Mouse (Mus musculus) intestine, postnatal 0 days (tissue): ENCODE results near the gene 0610037L13Rik. TPM values are rescaled to one million over a fixed set of nuclear protein-coding genes. Genes with fewer than 3 reads are reported as not detected.

ENCODE experiments used
- ATAC-seq: fragments of 200-750 bp; cut with Nextera tagmentation; 2 replicates; pipeline ENCODE4 v1.8.0; 2017; ENCODE audit warnings: mild to moderate bottlenecking, moderate TSS enrichment, moderate library complexity
- H3K27ac ChIP-seq: fragments of 300-500 bp; sonication (generic); 2 replicates; pipeline ENCODE4 v1.5.1; 2014; ENCODE audit warnings: mild to moderate bottlenecking, low read depth, low read length, moderate library complexity
- H3K27me3 ChIP-seq: fragments of 300-500 bp; sonication (generic); replicated peaks from 2 replicates; pipeline ENCODE4 v1.6.1; 2014; ENCODE audit warnings: low read length, mixed read lengths; ENCODE audit not compliant: control insufficient read depth, insufficient read depth
- H3K36me3 ChIP-seq: fragments of 300-500 bp; sonication (generic); 2 replicates; pipeline ENCODE4 v1.6.1; 2014; ENCODE audit warnings: mild to moderate bottlenecking, moderate library complexity; ENCODE audit not compliant: control insufficient read depth, insufficient read depth
- H3K4me1 ChIP-seq: fragments of 300-500 bp; sonication (generic); replicated peaks from 2 replicates; pipeline ENCODE4 v1.6.1; 2014; ENCODE audit warnings: antibody characterized with exemption, low read length, mixed read lengths; ENCODE audit not compliant: control insufficient read depth, insufficient read depth
- H3K4me2 ChIP-seq: fragments of 300-500 bp; sonication (generic); replicated peaks from 2 replicates; pipeline ENCODE4 v1.6.1; 2014; ENCODE audit warnings: low read depth, mild to moderate bottlenecking, moderate library complexity
- H3K4me3 ChIP-seq: fragments of 300-500 bp; sonication (generic); 2 replicates; pipeline ENCODE4 v1.5.1; 2014; ENCODE audit warnings: low read depth, low read length
- H3K9ac ChIP-seq: fragments of 300-500 bp; sonication (generic); 2 replicates; pipeline ENCODE4 v1.6.1; 2014; ENCODE audit warnings: mild to moderate bottlenecking, low read depth, low read length
- H3K9me3 ChIP-seq: fragments of 300-500 bp; sonication (generic); 2 replicates; pipeline ENCODE4 v1.6.1; 2016; ENCODE audit warnings: mixed run types; ENCODE audit not compliant: control insufficient read depth
- CTCF ChIP-seq: sonication (generic); IDR thresholded peaks from 2 replicates; pipeline ENCODE4 v1.5.1; 2016; ENCODE audit warnings: low read depth, mild to moderate bottlenecking, control low read depth, antibody characterized with exemption, moderate library complexity
- WGBS: fragments of 180-500 bp; shearing (Covaris S2); extraction: QIAGEN DNeasy Blood & Tissue Kit; methylation state at CpG from one replicate; pipeline ENCODE4 v1.1.7; 2014; 5-methylcytosine and 5-hydroxymethylcytosine counted together
- polyA plus RNA-seq: library from polyadenylated mRNA; unstranded; fragments of >200 nt; fragmentation: Nextera tagmentation; extraction: Ambion mirVana; gene quantifications from 2 replicates; pipeline ENCODE4 v1.2.1, GENCODE M21; 2015

0610037L13Rik gene
- polyA plus RNA-seq, 1 experiment from 2014 or later, result 76.2 TPM

GRCm38 (mm10) chr4:107850091-107850490 lies 39.5 kb upstream of the 0610037L13Rik start:
- Histone ChIP-seq H3K27ac (no peak overlapping the region), H3K27me3 (no peaks in the 10 kb centered on the region), H3K9ac (no peak overlapping the region), H3K4me2 (no peak overlapping the region), H3K4me1 (no peaks in the 10 kb centered on the region), H3K4me3 (no peak overlapping the region), H3K36me3 (no peaks in the 10 kb centered on the region; the same call in 1 of the 2 replicates), H3K9me3 (no peaks in the 10 kb centered on the region)
- no peak for ATAC-seq
- no peak for TF ChIP-seq CTCF
- WGBS, result 88% methylated on average over 8 of the region's 8 CpGs

DNA sequence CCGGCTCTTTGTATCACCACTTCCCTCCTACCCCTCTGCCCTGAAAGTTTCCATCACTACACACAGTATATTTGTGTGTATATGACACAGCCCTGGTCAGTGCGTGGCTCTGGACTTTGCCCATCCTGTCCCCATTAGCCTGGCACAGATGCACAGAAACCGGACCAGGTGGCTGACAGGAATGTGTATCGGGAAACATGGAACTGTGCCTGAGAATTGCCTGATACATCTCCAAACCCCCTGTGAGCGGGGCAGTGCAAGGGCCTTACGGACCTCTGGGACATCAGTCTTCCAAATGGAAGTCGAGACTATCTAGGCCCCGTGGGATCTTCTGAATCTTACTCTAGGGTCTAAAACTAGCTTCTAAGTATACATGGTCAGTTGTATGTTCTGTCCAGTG lies 36.3 kb upstream of the 0610037L13Rik start:
- Histone ChIP-seq H3K27ac (no peak overlapping the region), H3K4me2 (no peak overlapping the region), H3K9ac (no peak overlapping the region), H3K27me3 (no peaks in the 10 kb centered on the region), H3K4me1 (no peaks in the 10 kb centered on the region), H3K4me3 (no peak overlapping the region), H3K36me3 (no peaks in the 10 kb centered on the region; the same call in 1 of the 2 replicates), H3K9me3 (no peaks in the 10 kb centered on the region)
- TF ChIP-seq CTCF, result no peak
- no peak for ATAC-seq
- WGBS, result 89% methylated on average over 8 of the region's 8 CpGs

GRCm38 (mm10) chr4:107853836-107854235 lies 35.8 kb upstream of the 0610037L13Rik start:
- Histone ChIP-seq H3K27me3 (no peaks in the 10 kb centered on the region), H3K4me3 (no peak overlapping the region), H3K9ac (no peak overlapping the region), H3K9me3 (no peaks in the 10 kb centered on the region), H3K4me1 (no peaks in the 10 kb centered on the region), H3K27ac (no peak overlapping the region), H3K36me3 (no peaks in the 10 kb centered on the region; the same call in 1 of the 2 replicates), H3K4me2 (no peak overlapping the region)
- 90% methylated on average over 7 of the region's 7 CpGs for WGBS
- no peak for ATAC-seq
- TF ChIP-seq CTCF, result no peak

GRCm38 (mm10) chr4:107856958-107857686 lies 32.5 kb upstream of the 0610037L13Rik start:
- Histone ChIP-seq H3K9ac (no peak overlapping the region), H3K9me3 (no peaks in the 10 kb centered on the region), H3K4me1 (no peaks in the 10 kb centered on the region), H3K27ac (no peak overlapping the region), H3K27me3 (no peaks in the 10 kb centered on the region), H3K4me2 (no peak overlapping the region), H3K4me3 (no peak overlapping the region), H3K36me3 (no peaks in the 10 kb centered on the region)
- WGBS, result 76% methylated on average over 11 of the region's 11 CpGs
- ATAC-seq, result no peak
- TF ChIP-seq CTCF, result no peak

DNA sequence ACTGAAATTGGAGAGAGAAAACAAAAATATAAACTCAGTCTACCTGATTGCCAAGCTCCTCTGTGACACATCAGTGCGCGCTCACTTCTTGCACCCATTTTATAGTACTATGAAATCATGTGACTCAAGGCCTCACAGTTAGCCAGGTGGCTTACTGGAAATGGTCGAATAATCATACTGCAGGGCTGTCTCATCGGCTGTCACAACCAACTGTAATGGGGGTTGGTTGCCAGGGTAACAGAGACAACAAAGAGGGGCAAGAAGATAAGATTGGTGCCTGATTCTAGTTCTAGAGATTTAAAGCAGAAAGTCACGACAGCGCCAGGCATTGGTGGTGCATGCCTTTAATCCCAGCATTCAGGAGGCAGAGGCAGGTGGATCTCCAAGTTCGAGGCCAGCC lies 30.6 kb upstream of the 0610037L13Rik start:
- Histone ChIP-seq H3K27me3 (no peaks in the 10 kb centered on the region), H3K4me2 (no peak overlapping the region), H3K9me3 (no peaks in the 10 kb centered on the region), H3K4me1 (no peaks in the 10 kb centered on the region), H3K4me3 (no peak overlapping the region), H3K36me3 (no peaks in the 10 kb centered on the region), H3K9ac (no peak overlapping the region), H3K27ac (no peak overlapping the region)
- TF ChIP-seq CTCF, result no peak
- ATAC-seq, result no peak
- 80% methylated on average over 7 of the region's 7 CpGs for WGBS

DNA sequence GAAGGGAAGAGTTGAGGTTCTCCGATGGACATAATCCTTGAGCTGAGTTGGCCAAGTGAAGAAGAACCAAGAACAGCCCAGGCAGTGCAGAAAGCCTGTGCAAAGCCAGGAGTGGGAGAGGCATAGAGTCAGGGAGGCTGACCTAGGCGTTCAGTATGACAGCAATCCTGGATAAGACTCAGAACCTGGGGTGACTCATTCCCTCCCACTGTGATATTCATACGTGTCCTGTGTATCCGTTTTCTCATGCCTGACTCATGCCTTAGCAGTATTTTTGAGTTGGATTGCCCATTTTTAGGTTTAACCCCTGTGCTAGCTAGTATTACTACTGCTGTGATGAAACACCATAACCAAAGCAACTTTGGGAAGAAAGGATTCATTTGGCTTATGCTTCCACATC lies 24.7 kb upstream of the 0610037L13Rik start:
- no peak for TF ChIP-seq CTCF
- H3K4me1 ChIP-seq, result no peaks in the 10 kb centered on the region
- no peak for ATAC-seq
- H3K9ac ChIP-seq, result no peak overlapping the region
- no peaks in the 10 kb centered on the region for H3K36me3 ChIP-seq
- no peak overlapping the region for H3K4me3 ChIP-seq
- no peaks in the 10 kb centered on the region for H3K9me3 ChIP-seq
- 84% methylated on average over 4 of the region's 4 CpGs for WGBS
- H3K27ac ChIP-seq, result no peak overlapping the region
- H3K27me3 ChIP-seq, result no peaks in the 10 kb centered on the region
- no peak overlapping the region for H3K4me2 ChIP-seq
